Mouse (Mus musculus) retina, postnatal 1 day (tissue): ENCODE data around the gene Sco1.
"Not testable (repeated sequence)": the region's sequence is repeated elsewhere in the genome, so short reads cannot be mapped to it uniquely, and the experiment has no call there.

Experiments
- DNase-seq: peaks from one replicate; pipeline ENCODE4 v3.0.0-alpha.2; 2012

Gene Sco1

GRCm38 (mm10) chr11:67086467-67087164, 34.1 kb downstream of the Sco1 start:
- DNase-seq, result no peak

GRCm38 (mm10) chr11:67087225-67087624, 34.8 kb downstream of the Sco1 start:
- DNase-seq, result no peak

GRCm38 (mm10) chr11:67092354-67092753, 39.9 kb downstream of the Sco1 start:
- not testable (repeated sequence) for DNase-seq

GRCm38 (mm10) chr11:67093201-67093600, 40.7 kb downstream of the Sco1 start:
- no peak for DNase-seq

GRCm38 (mm10) chr11:67093652-67094051, 41.2 kb downstream of the Sco1 start:
- DNase-seq, result no peak

GRCm38 (mm10) chr11:67094470-67094869, 42.0 kb downstream of the Sco1 start:
- no peak for DNase-seq

GRCm38 (mm10) chr11:67097709-67098108, 45.2 kb downstream of the Sco1 start:
- DNase-seq, result no peak

- no peak for DNase-seq
Observed at GRCm38 (mm10) chr11:67098427-67098826, 46.0 kb downstream of the Sco1 start.

GRCm38 (mm10) chr11:67099241-67099640, 46.8 kb downstream of the Sco1 start:
- no peak for DNase-seq

- DNase-seq, result peak; percentile 69
Observed at GRCm38 (mm10) chr11:67100169-67100568, 47.7 kb downstream of the Sco1 start.

- DNase-seq, result peak; percentile 67
Observed at GRCm38 (mm10) chr11:67101713-67102112, 49.2 kb downstream of the Sco1 start.

GRCm38 (mm10) chr11:67103256-67103655, 50.8 kb downstream of the Sco1 start:
- no peak for DNase-seq

- no peak for DNase-seq
Observed at GRCm38 (mm10) chr11:67104242-67104641, 51.8 kb downstream of the Sco1 start.

GRCm38 (mm10) chr11:67104714-67105113, 52.2 kb downstream of the Sco1 start:
- DNase-seq, result no peak

- peak; percentile 77 for DNase-seq
Observed at GRCm38 (mm10) chr11:67105689-67106088, 53.2 kb downstream of the Sco1 start.

GRCm38 (mm10) chr11:67106973-67107372, 54.5 kb downstream of the Sco1 start:
- DNase-seq, result no peak

- DNase-seq, result peak; percentile 79
Observed at GRCm38 (mm10) chr11:67110168-67110948, 57.9 kb downstream of the Sco1 start.

- peak; percentile 82 for DNase-seq
Observed at GRCm38 (mm10) chr11:67112019-67112850, 59.8 kb downstream of the Sco1 start.

GRCm38 (mm10) chr11:67112851-67113202, 60.4 kb downstream of the Sco1 start:
- peak; percentile 80 for DNase-seq

GRCm38 (mm10) chr11:67113381-67113780, 60.9 kb downstream of the Sco1 start:
- DNase-seq, result no peak

GRCm38 (mm10) chr11:67114261-67114660, 61.8 kb downstream of the Sco1 start:
- DNase-seq, result no peak

GRCm38 (mm10) chr11:67114901-67115300, 62.4 kb downstream of the Sco1 start:
- no peak for DNase-seq
